Mouse (Mus musculus) CD4-positive helper T cell, adult 2 months (primary cell): ENCODE results near the gene Adamts14.

Source experiments
- DNase-seq: peaks from one replicate; pipeline ENCODE4 v3.0.0-alpha.2; 2012; ENCODE audit warnings: low read depth, missing footprints, low spot score

The Adamts14 gene

GRCm38 (mm10) chr10:61232858-61233567 is 40.2 kb downstream of the Adamts14 start:
- peak; percentile 86 for DNase-seq

DNA sequence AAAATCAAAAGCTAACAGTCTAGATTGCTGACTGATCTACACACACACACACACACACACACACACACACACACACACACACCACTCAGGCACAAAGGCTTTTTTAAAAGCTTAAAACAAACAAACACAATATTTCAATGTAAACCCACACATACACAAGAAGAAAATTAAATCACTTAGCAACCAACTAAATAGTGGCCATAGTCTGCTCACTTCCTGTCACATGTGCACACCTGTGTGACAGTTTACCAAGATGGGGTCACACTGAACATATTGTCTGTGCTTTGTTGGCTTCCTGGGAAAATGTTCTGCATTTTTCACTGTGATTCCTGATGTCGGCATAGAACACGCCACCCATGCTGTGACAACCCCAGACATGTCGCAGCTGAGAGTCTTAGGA is 41.5 kb downstream of the Adamts14 start:
- peak; percentile 57 for DNase-seq

DNA sequence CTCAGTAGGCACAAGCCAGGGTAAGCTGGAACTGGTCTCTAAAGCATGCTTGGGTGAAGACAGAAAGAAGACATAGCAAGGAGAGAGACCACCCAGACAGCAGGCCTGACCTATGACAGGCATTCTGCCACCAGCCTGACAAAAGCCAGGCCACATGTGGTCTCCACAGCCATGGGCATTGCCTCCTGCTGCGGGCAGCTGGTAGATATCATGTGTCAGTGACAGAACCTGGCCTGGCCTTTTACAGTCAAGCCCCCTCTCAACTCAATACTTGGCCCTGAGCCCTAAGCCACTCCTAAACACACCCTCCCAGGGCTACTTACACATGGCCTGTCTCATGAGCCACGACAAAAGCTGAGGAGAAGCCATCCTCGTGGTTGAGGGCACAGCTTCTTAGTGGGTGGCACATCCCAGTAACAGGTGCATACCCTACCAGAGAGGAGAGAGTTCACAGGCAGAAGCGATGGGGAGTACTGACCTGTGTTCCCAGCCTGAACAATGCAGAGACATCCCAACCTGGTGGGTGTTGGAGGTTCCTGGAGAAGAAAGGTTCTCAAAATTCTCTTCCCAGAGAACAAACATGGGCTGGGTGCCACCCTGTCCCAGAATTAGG is 46.3 kb downstream of the Adamts14 start:
- DNase-seq, result no peak

GRCm38 (mm10) chr10:61225694-61226093 is 47.5 kb downstream of the Adamts14 start:
- no peak for DNase-seq

GRCm38 (mm10) chr10:61219318-61219717 is 53.9 kb downstream of the Adamts14 start:
- DNase-seq, result no peak

DNA sequence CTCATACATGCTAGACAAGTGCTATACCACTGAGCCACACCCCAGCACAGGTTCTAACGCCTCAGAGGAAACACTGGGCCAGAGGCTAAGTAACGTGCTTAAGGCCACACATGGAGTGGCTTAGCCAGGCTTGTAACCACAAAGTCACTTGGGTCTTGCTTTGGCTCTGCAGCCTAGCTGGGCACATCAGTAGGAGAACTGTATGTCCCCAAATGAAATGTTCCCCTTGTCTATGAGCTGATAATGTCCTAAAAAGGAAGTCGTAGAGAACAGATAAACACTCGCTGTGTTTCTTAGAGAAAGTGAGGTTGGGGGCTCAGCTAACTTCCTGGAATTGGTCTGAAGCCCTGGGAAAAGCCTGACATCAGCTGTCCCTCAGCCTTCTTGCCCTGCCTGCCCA is 57.1 kb downstream of the Adamts14 start:
- no peak for DNase-seq

- peak; percentile 16 for DNase-seq
Measured at GRCm38 (mm10) chr10:61215658-61216057, 57.6 kb downstream of the Adamts14 start.

DNA sequence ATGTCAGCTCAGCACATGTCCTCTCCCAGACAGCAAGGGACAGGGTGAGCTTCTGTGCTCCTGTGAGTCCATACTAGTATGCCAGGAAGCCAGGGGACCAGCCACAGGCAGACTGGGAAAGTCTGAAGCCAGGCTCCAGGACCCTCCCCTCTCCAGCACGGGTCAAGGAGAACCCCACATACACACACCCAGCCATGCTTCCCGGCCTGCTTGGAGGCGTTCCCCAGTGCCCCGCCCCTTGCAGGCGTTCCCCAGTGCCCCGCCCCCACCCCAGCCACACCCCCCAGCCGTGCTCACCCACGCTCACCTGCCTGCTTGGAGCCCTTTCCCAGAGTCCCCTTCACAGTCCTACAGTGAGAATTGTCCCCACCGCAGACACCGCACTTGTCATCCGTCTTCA is 60.4 kb downstream of the Adamts14 start:
- no peak for DNase-seq

- peak; percentile 51 for DNase-seq
Measured at GRCm38 (mm10) chr10:61211743-61212142, 61.5 kb downstream of the Adamts14 start.

DNA sequence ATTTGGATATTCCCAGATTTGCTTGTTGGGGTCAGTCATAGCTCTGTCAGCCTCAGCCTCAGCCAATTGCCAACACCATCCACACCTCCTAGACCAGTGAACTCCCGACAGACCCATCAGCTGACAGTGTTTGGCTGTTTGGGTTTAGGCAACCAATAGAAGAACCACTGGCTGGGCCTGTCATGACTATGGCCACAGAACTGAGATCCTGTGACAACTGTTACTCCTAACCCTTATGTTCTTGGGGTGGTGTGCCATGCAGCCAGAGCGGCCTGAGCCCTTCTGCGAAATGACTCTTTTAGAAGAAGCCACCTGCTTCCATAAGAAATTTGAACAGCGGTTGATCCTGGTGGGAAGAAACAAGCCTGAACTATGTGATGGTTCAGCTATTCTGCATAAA is 62.1 kb downstream of the Adamts14 start:
- DNase-seq, result no peak

- DNase-seq, result no peak
Measured at GRCm38 (mm10) chr10:61208114-61208684, 65.0 kb downstream of the Adamts14 start.

GRCm38 (mm10) chr10:61203930-61204329 is 69.3 kb downstream of the Adamts14 start:
- no peak for DNase-seq

DNA sequence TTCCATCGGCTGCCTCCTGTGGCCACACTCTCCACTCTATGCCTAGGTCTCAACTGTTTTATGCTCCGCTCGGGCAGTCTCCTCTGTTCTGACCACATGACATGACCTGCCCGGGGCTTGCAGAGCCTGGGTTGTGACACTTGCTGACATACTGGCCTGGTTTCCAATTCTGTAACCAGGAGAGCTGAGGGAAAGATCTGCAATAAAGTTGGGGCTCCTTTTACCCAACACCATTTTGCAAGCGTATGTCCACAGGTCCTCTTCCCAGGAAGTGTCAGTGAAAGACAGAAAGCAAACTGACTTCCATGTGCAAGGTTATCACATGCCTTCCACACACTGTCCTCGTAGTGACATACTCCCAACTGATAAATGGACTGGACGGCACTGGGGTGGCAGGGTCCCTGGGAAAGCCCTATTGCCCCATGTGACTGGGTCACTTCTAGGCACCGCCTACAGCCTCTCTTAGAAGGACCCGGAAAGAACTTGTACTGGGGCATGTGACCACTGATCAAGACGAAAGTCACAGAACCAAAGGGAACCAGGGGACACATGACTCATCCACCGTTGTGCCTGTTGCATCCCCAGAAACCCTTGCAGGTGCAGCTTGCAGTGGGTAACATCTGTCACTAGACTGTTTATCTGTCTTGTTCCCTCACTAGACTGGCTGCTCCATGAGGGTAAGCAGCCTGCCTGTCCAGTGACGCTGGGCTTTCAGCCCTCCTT is 71.5 kb downstream of the Adamts14 start:
- DNase-seq, result no peak

- no peak for DNase-seq
Measured at GRCm38 (mm10) chr10:61200998-61201397, 72.2 kb downstream of the Adamts14 start.

DNA sequence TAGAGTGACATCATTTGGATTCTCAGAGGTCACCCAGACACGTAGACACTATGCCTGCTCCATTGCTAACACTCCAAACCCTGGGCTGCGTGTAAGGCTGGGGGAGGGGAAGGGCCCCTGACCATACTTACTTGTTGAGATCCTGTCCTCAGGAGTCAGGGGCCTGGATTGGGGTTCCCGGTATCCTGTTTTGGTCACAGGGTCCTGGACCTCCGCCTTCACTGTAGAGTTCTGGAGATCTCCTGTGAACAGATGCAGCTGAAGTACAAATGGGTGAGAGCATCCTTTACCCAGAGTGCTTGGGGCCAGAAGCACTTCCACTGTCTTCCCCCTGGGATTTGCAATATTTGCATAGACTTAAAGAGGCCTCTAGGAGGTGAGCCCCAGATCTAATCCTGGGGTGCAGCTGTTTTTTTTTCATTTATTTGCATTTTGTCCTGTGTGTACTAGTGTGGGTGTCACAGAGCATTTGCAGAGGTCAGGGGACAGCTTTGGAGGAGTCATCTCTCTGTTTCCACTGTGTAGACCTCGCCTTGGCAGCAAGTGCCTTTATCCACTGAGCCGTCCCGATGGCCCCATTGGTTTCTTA is 72.9 kb downstream of the Adamts14 start:
- no peak for DNase-seq

DNA sequence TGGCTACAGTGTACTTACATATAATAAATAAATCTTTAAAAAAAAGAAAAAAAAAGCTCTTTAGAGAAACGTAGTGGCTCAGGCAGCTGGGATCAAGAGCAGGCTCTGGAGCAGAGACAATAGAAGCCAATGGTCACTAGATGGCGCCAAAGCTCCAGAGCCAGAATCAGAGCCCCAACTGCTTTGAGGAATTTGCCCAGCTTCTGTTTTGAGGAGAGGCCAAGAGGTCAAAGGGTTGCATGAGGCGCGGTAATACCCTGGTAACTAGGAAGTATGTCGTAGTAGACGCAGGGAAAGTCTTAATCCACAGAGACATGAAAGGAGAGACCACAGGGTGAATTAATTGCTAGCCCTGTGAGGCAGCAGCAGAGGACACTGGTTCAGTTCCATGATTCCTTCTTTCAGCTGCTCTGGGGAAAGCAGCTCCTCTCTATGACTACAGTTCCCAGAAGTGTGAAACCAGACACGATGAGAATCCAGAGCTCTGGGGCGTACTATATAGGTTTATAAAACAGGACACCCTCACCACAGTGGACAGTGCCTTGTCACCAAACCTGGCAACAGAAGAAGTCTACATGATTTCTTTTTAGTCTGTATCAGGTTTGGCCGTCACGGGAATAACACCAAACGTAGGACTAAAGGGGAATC is 73.5 kb downstream of the Adamts14 start:
- DNase-seq, result peak; percentile 60

DNA sequence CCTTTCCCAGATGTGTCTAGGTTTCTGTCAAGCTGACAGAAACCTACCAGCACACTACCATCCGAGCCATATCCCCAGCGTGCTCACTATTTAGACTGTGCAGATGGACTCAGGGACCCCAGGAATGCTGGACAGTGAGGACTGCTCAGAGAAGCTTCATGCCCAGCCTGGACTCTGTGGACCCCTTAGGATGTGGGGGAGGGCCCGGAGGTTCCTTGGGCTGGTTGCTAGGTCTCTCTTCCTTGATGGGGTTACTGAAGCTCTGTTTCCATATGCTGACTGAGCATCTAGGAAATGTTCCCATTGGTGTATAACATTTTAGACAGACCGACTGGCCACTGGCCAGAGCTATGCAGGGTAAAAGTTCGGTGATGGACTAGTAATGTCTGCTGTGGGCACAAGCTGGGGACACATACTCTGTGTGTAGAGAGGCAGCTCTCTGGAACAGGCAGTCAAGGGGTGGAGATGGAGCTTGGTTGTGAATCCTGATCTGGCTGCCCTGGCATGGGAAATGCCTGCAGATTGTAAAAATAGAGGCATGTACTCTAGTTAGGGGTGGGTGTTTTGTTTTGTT is 77.4 kb downstream of the Adamts14 start:
- DNase-seq, result no peak

DNA sequence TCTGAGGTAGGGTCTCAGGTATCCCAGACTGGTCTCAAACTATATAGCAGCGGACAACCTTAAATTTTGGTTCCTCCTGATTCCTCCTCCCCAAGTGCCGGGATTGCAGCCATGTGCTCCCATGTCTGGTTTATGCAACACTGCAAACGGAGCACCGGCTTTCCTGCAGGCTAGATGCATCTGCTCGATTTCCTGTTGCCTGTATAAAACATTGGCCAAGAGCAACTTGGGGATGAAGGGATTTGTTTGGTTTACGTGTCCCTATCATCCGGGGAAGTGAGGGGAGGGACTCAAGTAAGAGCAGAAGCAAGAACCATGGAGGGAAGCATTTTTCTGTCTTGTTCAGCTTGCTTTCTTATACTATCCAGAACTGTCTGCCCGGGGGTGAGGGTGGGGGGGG is 78.0 kb downstream of the Adamts14 start:
- DNase-seq, result no peak

DNA sequence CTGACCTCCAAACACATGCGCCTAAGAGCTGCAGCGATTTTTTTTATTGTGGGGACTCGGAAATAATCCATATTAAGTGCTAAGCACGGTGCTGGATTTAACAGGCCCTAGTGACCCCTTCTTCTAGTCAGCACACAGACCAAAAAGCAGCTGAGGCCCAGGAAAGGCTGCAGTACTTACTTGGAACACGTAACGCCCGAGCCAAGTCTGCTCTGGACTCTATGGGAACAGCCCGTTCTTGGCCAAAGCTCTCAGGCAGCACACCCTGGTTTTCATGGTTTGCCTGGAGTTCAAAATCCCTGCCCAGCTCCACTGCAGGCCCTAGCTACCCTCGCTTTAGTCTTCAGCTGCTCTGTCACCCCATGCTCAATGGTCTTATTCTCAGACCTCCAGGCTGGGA is 78.6 kb downstream of the Adamts14 start:
- no peak for DNase-seq

GRCm38 (mm10) chr10:61188010-61188409 is 85.2 kb downstream of the Adamts14 start:
- no peak for DNase-seq

- no peak for DNase-seq
Measured at GRCm38 (mm10) chr10:61187001-61187400, 86.2 kb downstream of the Adamts14 start.
